Mouse (Mus musculus) cerebellum, adult 11-12 months (tissue): ENCODE measurements around the gene Nrip1.

Source experiments
- DNase-seq: peaks from one replicate; pipeline ENCODE4 v3.0.0; 2022

Nrip1 gene

GRCm38 (mm10) chr16:76265301-76265700, 108.3 kb downstream of the Nrip1 start:
- no peak for DNase-seq

- DNase-seq: no peak
Measured at GRCm38 (mm10) chr16:76263393-76263792, 110.2 kb downstream of the Nrip1 start.

- no peak for DNase-seq
Measured at GRCm38 (mm10) chr16:76260296-76260695, 113.3 kb downstream of the Nrip1 start.

- peak; percentile 92 for DNase-seq
Measured at GRCm38 (mm10) chr16:76251826-76252225, 121.8 kb downstream of the Nrip1 start.

GRCm38 (mm10) chr16:76249345-76250091, 124.1 kb downstream of the Nrip1 start:
- no peak for DNase-seq

GRCm38 (mm10) chr16:76242850-76243249, 130.8 kb downstream of the Nrip1 start:
- peak; percentile 45 for DNase-seq

GRCm38 (mm10) chr16:76241266-76241665, 132.4 kb downstream of the Nrip1 start:
- no peak for DNase-seq

GRCm38 (mm10) chr16:76239353-76239752, 134.3 kb downstream of the Nrip1 start:
- DNase-seq: no peak

- DNase-seq: no peak
Measured at GRCm38 (mm10) chr16:76238784-76239183, 134.8 kb downstream of the Nrip1 start.
